Mouse (Mus musculus) hindbrain, embryonic 14.5 days (tissue): ENCODE data around the gene Atp6v1f. TPM values are rescaled to one million over a fixed set of nuclear protein-coding genes. Genes with fewer than 3 reads are reported as not detected.

Experiments
- ATAC-seq: fragments of 200-750 bp; cut with Nextera tagmentation; 2 replicates; pipeline ENCODE4 v1.8.0; 2017; ENCODE audit warnings: moderate number of reproducible peaks, mild to moderate bottlenecking, moderate TSS enrichment, moderate library complexity; ENCODE audit not compliant: low FRiP score
- DNase-seq: peaks from one replicate; pipeline ENCODE4 v3.0.0-alpha.2; 2015; ENCODE audit warnings: low spot score
- H3K27ac ChIP-seq: fragments of 300-500 bp; sonication (generic); 2 replicates; pipeline ENCODE4 v1.5.1; 2014; ENCODE audit warnings: mild to moderate bottlenecking, moderate library complexity
- H3K27me3 ChIP-seq: fragments of 300-500 bp; sonication (generic); 2 replicates; pipeline ENCODE4 v1.6.1; 2014; ENCODE audit warnings: mild to moderate bottlenecking, low read length, mixed read lengths; ENCODE audit not compliant: control insufficient read depth, insufficient read depth
- H3K36me3 ChIP-seq: fragments of 300-500 bp; sonication (generic); replicated peaks from 2 replicates; pipeline ENCODE4 v1.6.1; 2014; ENCODE audit not compliant: control insufficient read depth, insufficient read depth
- H3K4me1 ChIP-seq: fragments of 300-500 bp; sonication (generic); replicated peaks from 2 replicates; pipeline ENCODE4 v1.6.1; 2014; ENCODE audit warnings: antibody characterized with exemption, low read length, mixed read lengths; ENCODE audit not compliant: control insufficient read depth, insufficient read depth
- H3K4me2 ChIP-seq: fragments of 300-500 bp; sonication (generic); replicated peaks from 2 replicates; pipeline ENCODE4 v1.6.1; 2014; ENCODE audit warnings: mild to moderate bottlenecking, moderate library complexity
- H3K4me3 ChIP-seq: fragments of 300-500 bp; sonication (generic); replicated peaks from 2 replicates; pipeline ENCODE4 v1.5.1; 2014; ENCODE audit warnings: mild to moderate bottlenecking, low read length
- H3K9ac ChIP-seq: fragments of 300-500 bp; sonication (generic); 2 replicates; pipeline ENCODE4 v1.6.1; 2014
- H3K9me3 ChIP-seq: fragments of 300-500 bp; sonication (generic); 2 replicates; pipeline ENCODE4 v1.6.1; 2016; ENCODE audit warnings: low read length; ENCODE audit not compliant: control insufficient read depth
- WGBS: fragments of 180-500 bp; shearing (Covaris S2); extraction: QIAGEN DNeasy Blood & Tissue Kit; methylation state at CpG from one replicate; pipeline ENCODE4 v1.1.7; 2014; 5-methylcytosine and 5-hydroxymethylcytosine counted together
- polyA plus RNA-seq: library from polyadenylated mRNA; unstranded; fragments of >200 nt; fragmentation: Nextera tagmentation; extraction: Ambion mirVana; gene quantifications from 2 replicates; pipeline ENCODE4 v1.2.1, GENCODE M21; 2014

Gene Atp6v1f
- polyA plus RNA-seq, 1 experiment from 2014 or later: 346 TPM

GRCm38 (mm10) chr6:29445354-29445753, 22.2 kb upstream of the Atp6v1f start:
- H3K4me1 ChIP-seq: no peaks in the 10 kb centered on the region
- no peak for DNase-seq
- peaks cover 10% of the 10 kb centered on the region; the same call in 1 of the 2 replicates for H3K36me3 ChIP-seq
- H3K4me3 ChIP-seq: no peak overlapping the region
- H3K9ac ChIP-seq: no peak overlapping the region
- no peak overlapping the region for H3K4me2 ChIP-seq
- no peak overlapping the region for H3K27ac ChIP-seq
- H3K27me3 ChIP-seq: no peaks in the 10 kb centered on the region
- H3K9me3 ChIP-seq: no peaks in the 10 kb centered on the region
- 91% methylated on average over 7 of the region's 7 CpGs for WGBS
- no peak for ATAC-seq

GRCm38 (mm10) chr6:29449858-29450257, 17.7 kb upstream of the Atp6v1f start:
- no peak for DNase-seq
- H3K4me2 ChIP-seq: no peak overlapping the region
- WGBS: 28% methylated on average over 4 of the region's 4 CpGs
- H3K4me3 ChIP-seq: no peak overlapping the region
- H3K27me3 ChIP-seq: no peaks in the 10 kb centered on the region
- no peak overlapping the region for H3K27ac ChIP-seq
- H3K36me3 ChIP-seq: peaks cover 9% of the 10 kb centered on the region; the same call in 1 of the 2 replicates
- H3K9ac ChIP-seq: no peak overlapping the region
- H3K4me1 ChIP-seq: no peaks in the 10 kb centered on the region
- ATAC-seq: no peak
- H3K9me3 ChIP-seq: no peaks in the 10 kb centered on the region

- H3K27ac ChIP-seq: no peak overlapping the region
- no peak overlapping the region for H3K9ac ChIP-seq
- no peak overlapping the region for H3K4me3 ChIP-seq
- no peak for ATAC-seq
- H3K36me3 ChIP-seq: peaks cover 8% of the 10 kb centered on the region; the same call in 1 of the 2 replicates
- WGBS: 96% methylated on average over 6 of the region's 6 CpGs
- H3K27me3 ChIP-seq: no peaks in the 10 kb centered on the region
- no peaks in the 10 kb centered on the region for H3K4me1 ChIP-seq
- H3K4me2 ChIP-seq: no peak overlapping the region
- H3K9me3 ChIP-seq: no peaks in the 10 kb centered on the region
- no peak for DNase-seq
Measured at GRCm38 (mm10) chr6:29450667-29451066, 16.9 kb upstream of the Atp6v1f start.

- H3K9ac ChIP-seq: no peak overlapping the region
- DNase-seq (no peak), ATAC-seq (no peak)
- H3K27me3 ChIP-seq: no peaks in the 10 kb centered on the region
- no peak overlapping the region for H3K4me2 ChIP-seq
- no peaks in the 10 kb centered on the region for H3K4me1 ChIP-seq
- no peak overlapping the region for H3K27ac ChIP-seq
- no peaks in the 10 kb centered on the region for H3K9me3 ChIP-seq
- H3K36me3 ChIP-seq: no peaks in the 10 kb centered on the region
- 61% methylated on average over 7 of the region's 7 CpGs for WGBS
- no peak overlapping the region for H3K4me3 ChIP-seq
Measured at GRCm38 (mm10) chr6:29461502-29461901, 6.0 kb upstream of the Atp6v1f start.

GRCm38 (mm10) chr6:29463388-29463787, 4.1 kb upstream of the Atp6v1f start:
- no peak for ATAC-seq
- Histone ChIP-seq H3K4me1 (peaks cover 1% of the 10 kb centered on the region), H3K4me3 (no peak overlapping the region), H3K36me3 (no peaks in the 10 kb centered on the region), H3K27me3 (no peaks in the 10 kb centered on the region), H3K9me3 (no peaks in the 10 kb centered on the region), H3K27ac (no peak overlapping the region), H3K4me2 (no peak overlapping the region), H3K9ac (no peak overlapping the region)
- DNase-seq: no peak
- 90% methylated on average over 3 of the region's 3 CpGs for WGBS

- no peaks in the 10 kb centered on the region for H3K27me3 ChIP-seq
- ATAC-seq (no peak), DNase-seq (no peak)
- H3K9me3 ChIP-seq: no peaks in the 10 kb centered on the region
- peak overlapping the region; percentile 76; the same call in 1 of the 2 replicates for H3K9ac ChIP-seq
- H3K27ac ChIP-seq: no peak overlapping the region
- H3K4me1 ChIP-seq: peaks cover 11% of the 10 kb centered on the region
- peak overlapping the region; percentile 76 for H3K4me3 ChIP-seq
- WGBS: 95% methylated on average over 3 of the region's 3 CpGs
- H3K36me3 ChIP-seq: peaks cover 20% of the 10 kb centered on the region
- peak overlapping the region; percentile 76 for H3K4me2 ChIP-seq
Measured at GRCm38 (mm10) chr6:29468851-29469250, 1.3 kb downstream of the Atp6v1f start.

GRCm38 (mm10) chr6:29471137-29471536, 3.6 kb downstream of the Atp6v1f start, which contains the start of gene Atp6v1fnb:
TSS of gene Atp6v1fnb (plus strand) at chr6:29471437.
- H3K27ac ChIP-seq: no peak within 1 kb of the TSS
- H3K9ac ChIP-seq: no peak within 1 kb of the TSS
- no peak for DNase-seq
- no peak for ATAC-seq
- H3K4me3 ChIP-seq: no peak within 1 kb of the TSS
- no peak within 1 kb of the TSS for H3K4me2 ChIP-seq
- H3K36me3 ChIP-seq: peaks cover 20% of the 10 kb centered on the region
- H3K4me1 ChIP-seq: peaks cover 11% of the 10 kb centered on the region
- no peaks in the 10 kb centered on the region for H3K9me3 ChIP-seq
- 0 out of 2 replicates have a peak, but pooled peaks cover 9% of the 10 kb centered on the region for H3K27me3 ChIP-seq
- 96% methylated on average over 4 of the region's 4 CpGs for WGBS

GRCm38 (mm10) chr6:29473941-29474691, 6.6 kb downstream of the Atp6v1f start:
- ATAC-seq: peak; percentile 79
- peak overlapping the region; percentile 31; the same call in 1 of the 2 replicates for H3K9ac ChIP-seq
- peak; percentile 44 for DNase-seq
- H3K4me2 ChIP-seq: peak overlapping the region; percentile 51
- H3K36me3 ChIP-seq: peaks cover 20% of the 10 kb centered on the region
- peak overlapping the region; percentile 24 for H3K4me3 ChIP-seq
- H3K27me3 ChIP-seq: 0 out of 2 replicates have a peak, but pooled peaks cover 9% of the 10 kb centered on the region
- 3% methylated on average over 33 of the region's 33 CpGs for WGBS
- no peak overlapping the region for H3K27ac ChIP-seq
- H3K9me3 ChIP-seq: no peaks in the 10 kb centered on the region
- H3K4me1 ChIP-seq: 0 out of 2 replicates have a peak, but pooled peaks cover 3% of the 10 kb centered on the region

- Histone ChIP-seq H3K4me2 (no peak overlapping the region), H3K27me3 (0 out of 2 replicates have a peak, but pooled peaks cover 9% of the 10 kb centered on the region), H3K4me3 (no peak overlapping the region), H3K9ac (no peak overlapping the region), H3K36me3 (peaks cover 18% of the 10 kb centered on the region), H3K4me1 (no peaks in the 10 kb centered on the region), H3K27ac (no peak overlapping the region), H3K9me3 (no peaks in the 10 kb centered on the region)
- ATAC-seq: no peak
- DNase-seq: no peak
- 55% methylated on average over 2 of the region's 2 CpGs for WGBS
Measured at GRCm38 (mm10) chr6:29474736-29475135, 7.2 kb downstream of the Atp6v1f start.
